Mouse (Mus musculus) urinary bladder, postnatal 10 days (tissue): ENCODE results near the gene Lzts2.

Source experiments
- DNase-seq: peaks from one replicate; pipeline ENCODE4 v3.0.0; 2022; ENCODE audit warnings: low spot score

Gene Lzts2

DNA sequence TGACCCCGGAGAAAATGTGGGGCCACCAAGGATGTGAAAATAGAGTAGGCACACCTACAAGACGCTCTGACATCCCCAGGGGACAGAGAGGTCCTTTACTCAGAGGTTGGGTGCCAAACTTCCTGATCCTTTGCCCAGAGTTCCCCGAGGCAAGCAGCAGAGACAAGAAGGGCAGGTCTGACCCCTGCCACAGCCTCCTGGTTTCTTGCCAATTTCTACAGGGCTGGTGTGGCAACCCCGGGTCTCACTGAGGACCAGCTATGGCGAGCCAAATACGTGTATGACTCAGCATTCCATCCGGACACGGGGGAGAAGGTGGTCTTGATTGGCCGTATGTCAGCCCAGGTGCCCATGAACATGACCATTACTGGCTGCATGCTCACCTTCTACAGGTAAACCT is 35.3 kb downstream of the Lzts2 start:
- no peak for DNase-seq

DNA sequence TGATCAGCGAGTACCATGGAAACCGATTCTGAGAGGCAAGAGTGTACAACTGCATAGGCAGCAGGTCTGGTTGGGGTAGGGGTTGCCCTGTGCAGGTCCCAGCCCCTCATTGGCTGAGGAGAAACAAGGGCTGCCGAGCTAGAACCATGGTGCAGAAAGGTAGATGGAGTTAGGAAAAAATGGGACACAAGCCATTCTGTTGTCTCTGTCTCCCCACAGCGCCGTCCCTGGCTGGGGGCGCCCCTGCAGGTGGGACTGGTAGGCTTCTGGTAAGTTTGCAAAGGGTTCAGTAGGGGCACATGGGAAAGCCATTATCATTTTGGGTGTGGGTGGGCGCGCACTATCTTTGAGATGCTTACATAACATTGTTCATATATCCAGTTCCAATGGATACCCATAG is 39.2 kb downstream of the Lzts2 start:
- DNase-seq: no peak

DNA sequence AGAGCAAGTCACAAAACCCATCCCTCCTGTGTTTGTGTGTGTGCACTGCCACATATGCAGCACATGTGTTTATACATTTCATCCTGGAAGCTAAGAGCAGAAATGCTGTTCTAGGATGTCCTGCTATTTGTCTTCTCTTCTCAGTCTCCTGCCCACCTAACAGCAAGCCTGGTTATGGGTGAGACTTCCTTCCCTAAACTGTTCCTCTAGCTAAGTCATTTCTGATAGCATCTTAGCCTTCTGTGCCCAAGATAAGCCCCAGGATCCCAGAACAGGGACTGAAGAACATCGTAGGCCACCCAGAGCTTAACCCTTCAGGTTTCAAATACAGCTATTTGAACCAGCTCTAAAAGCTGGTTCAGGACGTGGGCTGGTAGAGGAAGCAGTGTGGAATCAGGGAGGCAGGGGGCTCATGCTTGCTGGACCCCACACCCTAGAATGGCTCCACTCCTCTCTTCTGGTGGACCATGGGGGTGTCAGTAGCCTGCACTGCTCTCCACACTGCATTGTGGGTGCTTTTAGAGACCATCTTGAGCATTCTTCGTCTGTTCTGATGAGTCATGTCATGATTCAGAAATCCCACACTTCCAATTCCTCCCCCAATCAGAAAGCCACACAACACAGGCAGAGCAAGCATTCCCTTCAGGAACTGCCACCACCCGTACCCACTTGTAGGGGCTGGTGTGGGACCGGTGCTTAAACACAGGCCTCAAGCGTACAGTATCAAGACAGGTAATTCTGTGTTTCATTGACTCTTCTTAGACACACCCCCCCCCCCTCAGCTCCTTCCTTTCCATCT is 40.9 kb downstream of the Lzts2 start:
- DNase-seq: no peak

DNA sequence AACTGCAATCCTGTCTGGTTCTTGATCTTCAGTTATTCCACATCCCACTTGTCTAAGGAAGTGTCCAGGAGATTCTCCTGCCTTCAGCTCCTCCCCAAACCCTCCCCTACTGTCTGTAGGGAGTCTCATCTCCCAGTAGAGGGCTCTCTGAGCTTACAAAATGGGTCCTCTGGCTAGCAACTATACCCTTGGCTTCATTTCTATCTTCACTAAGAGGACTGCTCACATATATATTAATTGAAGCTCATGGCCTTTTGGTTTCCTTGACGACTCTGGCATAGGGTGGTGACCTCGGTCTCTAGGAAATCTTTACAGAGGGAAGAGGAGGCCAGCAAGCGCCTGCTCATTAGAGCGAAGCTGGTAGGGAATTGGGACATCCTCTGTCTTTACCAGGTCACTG is 42.1 kb downstream of the Lzts2 start:
- DNase-seq: no peak

DNA sequence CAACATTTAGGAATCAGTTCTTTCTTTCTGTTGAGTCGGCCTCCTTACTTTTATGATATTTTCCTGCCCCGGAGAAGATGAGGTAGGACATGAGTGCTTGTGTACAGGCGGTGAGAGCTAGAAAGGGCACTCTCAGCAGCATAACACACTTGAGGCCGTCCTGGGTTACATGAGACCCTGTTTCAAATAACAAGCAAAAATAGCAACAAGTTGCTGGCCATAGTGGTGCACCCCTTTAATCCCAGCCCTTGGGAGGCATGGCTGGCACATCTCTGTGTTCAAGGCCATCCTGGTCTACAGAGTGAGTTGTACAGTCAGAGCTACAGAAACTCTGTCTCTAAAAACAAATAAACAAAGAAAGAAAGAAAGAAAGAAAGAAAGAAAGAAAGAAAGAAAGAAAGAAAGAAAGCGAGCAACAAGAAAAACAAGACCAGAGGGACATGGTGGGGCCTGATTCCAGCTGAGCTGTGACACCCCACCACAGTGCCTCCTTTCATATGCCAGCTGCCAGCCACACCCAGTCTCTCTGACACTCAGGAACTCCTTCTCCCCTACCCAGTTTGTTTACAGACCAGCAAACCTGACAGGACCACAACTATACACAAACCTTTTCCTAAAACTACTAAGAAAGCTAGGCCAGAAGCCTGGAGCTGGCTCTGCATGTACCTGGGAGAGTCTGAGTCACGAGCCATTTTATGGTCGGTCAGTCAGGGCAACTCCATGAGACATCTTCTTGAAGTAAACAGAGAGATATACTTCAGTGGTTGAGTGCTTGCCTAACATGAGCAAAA is 42.9 kb downstream of the Lzts2 start:
- no peak for DNase-seq

DNA sequence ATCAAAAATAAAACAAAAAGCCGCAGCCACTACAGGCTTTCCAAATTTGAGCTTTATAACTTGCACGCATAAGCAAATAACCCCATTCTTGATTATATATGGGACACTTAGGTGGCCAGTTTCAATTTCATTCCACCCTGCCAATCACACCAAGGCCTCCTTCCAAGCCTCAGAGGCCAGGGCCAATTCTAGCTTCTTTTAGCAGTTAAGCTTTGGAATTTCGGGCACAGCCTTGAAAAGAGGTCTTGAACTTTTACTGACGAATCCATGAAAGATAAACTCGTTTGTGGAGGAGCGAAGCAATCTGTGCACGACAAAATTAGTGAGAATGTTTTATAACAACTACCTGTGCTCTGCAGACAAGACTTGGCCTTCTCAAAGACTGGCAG is 43.5 kb downstream of the Lzts2 start:
- no peak for DNase-seq

DNA sequence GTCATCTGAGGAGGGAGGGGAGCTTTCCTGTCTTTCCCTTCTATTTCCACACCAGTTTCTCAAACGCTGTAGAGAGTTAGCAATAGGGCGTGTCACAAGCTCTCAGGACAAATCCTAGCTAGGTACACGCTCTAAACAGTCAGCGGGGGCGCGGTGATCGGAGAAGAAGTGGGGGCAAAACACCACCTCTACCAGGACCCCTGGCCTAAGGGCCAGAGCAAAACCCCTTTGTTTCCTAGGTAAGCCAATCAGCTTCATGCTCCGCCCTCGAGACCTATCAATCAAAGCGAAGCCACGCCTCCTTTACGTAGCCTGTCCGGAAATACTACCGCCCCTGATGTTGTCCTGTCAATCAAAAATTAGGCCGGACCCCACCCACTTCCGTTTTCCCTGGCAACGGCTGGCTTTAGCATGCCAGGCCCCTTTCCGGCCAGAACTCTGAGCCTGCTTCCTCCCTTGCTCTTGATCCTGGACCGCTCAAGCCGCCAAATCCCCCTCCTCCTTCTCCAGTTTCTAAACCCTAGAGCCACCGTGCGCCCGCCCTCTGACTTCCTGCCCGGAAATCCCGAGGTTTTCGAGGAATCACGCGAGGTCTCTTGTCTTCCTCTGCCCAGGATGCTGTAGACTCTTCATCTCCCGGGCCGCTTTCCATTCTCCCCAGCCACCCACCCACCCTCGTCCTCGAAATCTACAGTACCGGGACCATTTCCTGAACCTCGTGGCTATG is 44.1 kb downstream of the Lzts2 start:
- peak; percentile 70 for DNase-seq

DNA sequence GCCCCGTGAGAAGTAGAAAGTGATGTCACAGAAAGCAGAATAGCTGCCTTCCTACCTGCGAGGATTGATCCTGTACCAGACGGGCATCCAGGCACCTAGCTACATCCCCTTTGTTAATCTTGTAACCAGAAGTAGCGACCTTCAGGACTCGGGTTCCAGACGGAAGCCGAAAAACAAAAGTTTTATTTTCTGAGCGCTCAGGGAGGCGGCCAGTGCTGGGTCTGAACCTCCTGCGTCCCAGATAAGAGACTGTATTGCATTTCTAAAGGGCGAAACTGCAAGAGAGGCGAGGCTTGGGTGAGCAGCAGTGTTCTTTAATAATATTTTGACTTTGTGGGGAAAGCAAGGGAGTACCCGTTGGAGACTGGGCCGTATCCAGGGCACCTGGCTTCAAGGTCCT is 44.6 kb downstream of the Lzts2 start:
- no peak for DNase-seq

DNA sequence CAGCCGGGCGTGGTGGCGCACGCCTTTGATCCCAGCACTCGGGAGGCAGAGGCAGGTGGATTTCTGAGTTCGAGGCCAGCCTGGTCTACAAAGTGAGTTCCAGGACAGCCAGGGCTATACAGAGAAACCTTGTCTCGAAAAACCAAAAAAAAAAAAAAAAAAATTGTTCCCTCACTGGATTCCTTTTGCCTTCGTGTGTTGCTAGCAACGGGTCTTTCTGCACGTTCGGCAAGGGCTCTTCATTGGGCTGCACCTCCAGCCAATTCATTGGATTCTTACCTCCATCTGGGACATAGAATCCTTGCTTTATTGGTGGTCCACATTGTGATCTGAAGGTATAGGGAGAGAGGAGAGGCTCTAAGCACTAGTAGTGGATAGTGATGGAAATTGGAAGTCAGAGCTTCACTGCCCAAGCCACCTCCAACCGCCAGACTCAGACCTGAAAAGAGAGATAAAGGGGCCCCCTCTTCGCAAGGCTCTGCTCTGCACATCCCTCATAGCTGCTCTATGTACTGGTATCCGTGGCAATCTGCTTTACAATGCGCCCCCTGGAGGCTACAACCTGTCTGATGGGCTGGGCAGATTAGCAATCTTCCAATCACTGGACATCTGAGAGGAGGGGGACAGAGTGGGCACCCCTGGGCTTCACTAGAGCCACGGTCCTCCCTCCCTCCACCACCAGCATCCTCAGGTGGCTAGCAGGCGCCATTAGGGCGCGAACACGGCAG is 49.5 kb downstream of the Lzts2 start:
- DNase-seq: no peak

DNA sequence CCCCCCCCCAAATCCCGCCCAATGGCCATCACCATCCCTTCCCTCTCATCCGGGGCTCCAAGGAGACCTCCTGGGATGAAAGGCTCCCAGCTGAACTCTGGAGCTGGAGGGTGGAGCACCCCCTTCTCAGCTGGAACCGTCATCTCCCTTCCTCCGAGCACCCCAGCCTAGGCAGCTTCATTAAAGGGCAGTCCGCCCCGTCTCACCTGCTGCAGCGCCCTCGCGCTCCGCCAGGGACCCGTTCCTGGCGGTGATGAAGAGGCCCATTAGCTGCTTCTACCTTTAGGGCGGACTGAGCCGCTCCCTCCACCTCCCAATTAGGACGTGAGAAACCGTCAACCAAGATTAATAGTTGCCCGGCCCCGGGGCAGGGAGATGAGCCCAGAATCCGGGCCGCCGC is 51.0 kb downstream of the Lzts2 start:
- DNase-seq: no peak

DNA sequence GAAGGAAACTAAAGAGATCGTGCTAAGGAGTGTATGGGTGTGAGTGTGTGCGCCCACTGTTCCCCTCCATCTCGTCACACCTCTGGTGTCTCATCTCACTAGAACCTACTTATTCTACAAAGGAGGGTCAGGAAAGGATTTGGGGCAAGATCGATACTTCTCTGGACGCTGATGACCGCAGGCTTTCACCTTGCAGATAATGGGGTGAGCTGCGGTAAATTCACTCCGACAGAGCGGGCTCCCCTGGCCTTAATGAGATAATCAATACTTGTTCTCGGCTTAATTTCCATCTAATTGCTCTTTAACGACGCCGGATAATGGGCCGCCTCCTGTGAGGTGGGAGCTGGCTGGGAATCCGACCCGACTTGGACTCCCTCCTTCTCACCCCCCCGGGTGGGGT is 53.0 kb downstream of the Lzts2 start:
- no peak for DNase-seq

DNA sequence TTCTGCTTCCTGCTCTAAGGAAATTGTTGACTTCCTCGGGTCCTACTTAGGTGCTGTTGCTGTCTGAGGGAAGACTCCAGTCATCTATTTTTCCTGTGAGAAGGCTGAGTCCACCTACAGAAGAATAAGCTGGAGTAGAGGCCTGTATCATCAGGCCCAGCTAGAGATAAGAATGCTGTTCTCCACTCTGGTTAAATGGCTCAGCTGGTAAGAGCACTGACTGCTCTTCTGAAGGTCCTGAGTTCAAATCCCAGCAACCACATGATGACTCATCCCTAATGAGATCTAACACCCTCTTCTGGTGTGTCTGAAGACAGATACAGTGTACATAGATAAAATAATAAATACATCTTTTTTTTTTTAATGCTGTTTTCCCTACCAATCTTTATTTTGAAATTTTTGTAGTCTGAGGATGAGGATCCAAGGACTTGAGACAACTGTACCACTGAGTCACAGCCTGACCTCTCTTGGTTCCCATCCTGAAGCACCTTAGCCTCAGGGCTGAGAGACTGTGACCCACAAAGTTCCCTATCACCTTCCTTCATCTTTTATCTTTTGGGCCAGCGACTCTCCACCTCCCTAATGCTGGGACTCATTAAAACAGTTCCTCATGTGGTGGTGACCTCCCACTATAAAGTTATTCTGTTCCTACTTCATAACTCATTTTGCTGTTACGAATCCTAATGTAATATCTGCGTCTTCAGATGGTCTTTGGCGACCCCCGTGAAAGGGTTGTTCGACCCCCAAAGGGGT is 53.7 kb downstream of the Lzts2 start:
- DNase-seq: no peak

DNA sequence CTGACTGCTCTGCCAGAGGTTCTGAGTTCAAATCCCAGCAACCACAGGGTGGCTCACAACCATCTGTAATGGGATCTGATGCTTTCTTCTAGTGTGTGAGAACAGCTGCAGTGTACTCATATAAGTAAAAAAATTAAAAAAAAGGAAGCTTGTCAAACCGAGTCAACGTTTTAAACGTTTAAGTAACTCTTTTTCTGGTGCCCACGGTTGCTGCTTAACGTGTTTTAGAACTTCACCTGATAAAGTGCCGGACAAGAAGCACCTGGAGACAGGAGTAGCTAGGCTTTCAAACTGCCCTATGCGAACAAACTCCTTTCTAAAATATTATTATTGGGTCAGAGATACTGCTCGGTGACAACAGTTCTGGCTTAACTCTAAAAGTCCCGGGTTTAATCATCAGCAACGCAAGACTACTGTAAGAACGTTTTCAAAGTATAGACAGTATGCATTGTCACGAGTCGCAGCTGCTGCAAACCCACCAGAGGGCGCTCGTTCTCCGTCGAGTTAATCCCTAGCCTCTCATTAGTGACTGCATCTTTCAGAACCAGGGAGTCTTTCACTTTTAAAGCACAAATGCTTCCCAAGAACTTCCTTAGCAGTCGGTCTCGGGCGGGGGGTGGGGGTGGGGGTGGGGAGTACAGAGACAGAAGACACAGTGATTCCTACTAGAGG is 59.8 kb downstream of the Lzts2 start:
- peak; percentile 76 for DNase-seq

DNA sequence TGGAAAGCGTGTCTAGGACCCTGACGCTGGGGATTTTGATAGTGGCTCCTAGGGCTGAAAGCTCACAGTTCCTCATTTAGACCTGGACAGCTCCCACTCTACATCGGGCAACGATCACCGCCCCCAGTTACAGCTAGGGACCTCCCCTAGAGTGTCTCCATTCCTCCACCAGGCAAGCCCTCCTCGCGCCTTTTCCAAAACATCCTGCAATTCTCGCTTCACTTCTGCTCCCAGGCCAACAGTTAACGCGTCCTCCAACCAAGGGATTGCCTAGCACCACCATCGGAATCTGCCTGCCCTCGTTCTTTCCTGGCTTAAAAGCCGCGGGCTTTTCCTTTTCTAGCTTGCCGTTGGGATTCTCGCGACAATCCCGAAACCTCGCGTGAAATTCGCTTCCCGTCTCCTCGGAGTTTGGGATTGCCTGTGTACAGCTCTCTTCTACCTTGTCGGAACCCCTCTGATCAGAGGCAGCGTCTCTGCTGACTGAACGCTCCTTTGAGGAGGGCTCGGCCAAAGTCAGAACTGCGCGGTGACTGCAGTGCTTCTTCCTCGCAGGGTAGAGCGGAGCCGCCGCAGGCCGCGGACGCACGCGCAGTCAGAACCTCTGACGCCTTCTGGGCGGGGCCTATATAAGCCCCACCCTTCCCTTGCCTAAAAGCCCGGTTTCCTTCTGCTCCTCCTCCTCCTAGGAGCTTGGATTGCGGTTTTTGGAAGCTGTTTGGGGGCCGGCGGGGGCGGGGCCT is 60.5 kb downstream of the Lzts2 start, which contains the start of gene Kazald1:
Gene Kazald1, plus strand, starts transcription at position 662 of the 743 bp plus-strand sequence.
- DNase-seq: peak; percentile 82

DNA sequence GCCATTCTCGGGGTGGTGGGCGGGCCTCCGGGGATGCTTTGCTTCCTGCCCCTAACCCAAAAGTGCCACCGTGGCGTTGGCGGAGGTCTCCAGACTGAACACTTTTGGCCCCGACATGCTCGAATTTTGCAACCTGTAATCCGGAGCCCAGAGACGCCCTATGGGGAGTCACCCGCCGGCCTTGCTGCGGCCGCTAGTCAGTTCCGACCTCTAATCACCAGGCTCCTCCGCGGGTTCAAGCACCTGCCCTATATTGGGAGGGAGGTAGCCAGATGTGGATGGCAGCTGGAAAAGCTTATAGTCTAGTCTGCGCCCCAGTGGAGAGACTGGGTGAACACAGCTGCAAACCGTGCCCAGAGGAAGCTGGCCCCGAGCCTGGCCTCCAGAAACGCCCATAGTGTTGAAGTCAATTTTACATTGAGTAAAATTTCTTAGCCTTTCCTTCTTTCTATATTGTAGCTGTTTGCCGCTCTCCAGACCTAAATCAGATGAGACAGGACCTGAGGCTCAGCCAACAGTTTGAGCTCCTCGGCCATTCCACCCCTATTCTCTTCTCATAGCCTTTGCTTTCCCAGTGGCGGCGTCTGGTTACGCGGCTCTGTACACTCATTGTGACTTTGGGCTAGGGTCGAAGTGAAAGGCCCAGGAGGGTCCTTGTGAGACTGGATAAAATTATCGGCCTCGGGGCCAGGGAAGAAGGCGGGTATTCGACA is 61.3 kb downstream of the Lzts2 start:
- no peak for DNase-seq

DNA sequence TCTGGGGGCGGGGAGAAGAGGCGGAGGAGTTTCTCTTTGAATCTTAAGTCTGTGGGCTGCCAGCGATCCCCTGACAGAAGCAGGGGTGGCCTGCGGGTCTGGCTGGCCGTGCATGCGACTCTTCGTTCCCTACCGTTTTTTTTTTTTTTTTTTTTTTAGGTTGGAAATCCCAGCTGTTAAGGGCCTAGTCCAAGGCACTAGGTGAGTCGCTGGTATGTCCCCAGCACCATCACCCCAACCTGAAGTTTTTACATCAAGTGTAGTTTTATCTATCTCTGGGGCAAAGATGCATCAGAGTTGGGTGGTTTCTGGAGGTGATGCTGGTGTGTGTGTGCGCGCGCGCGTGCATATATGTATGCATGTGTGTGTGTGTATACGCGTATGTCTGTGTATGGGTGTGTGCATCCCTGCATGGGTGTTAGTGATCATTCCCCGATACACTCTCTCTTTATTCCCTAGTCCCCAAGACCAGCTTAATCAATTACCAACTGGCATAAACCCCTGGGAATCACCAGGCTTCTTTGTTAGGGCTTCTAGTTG is 61.9 kb downstream of the Lzts2 start:
- no peak for DNase-seq
